Mouse (Mus musculus): ENCODE measurements around the gene Npdc1. TPM values are rescaled to one million over a fixed set of nuclear protein-coding genes. Genes with fewer than 3 reads are reported as not detected.

Gene Npdc1
- polyA plus RNA-seq, 1 experiment from 2014 or later = 40.9 TPM

DNA sequence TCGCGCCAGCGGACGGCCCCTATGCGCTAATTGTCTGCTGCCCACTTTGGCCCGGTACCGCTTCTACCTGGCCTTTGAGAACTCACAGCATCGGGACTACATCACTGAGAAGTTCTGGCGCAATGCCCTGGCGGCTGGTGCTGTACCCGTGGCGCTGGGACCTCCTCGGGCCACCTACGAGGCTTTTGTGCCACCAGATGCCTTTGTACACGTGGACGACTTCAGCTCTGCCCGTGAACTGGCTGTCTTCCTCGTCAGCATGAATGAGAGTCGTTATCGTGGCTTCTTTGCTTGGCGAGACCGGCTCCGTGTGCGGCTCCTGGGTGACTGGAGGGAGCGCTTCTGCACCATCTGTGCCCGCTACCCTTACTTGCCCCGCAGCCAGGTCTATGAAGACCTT lies 26.3 kb downstream of the Npdc1 start:
- H3K4me3 ChIP-seq (replicated peaks) = no peak overlapping the region
- H3K27me3 ChIP-seq (replicated peaks) = peaks cover 30% of the 10 kb centered on the region
- H3K36me3 ChIP-seq = no peaks in the 10 kb centered on the region
- no peak overlapping the region for H3K27ac ChIP-seq
- H3K4me1 ChIP-seq (replicated peaks) = 0 out of 2 replicates have a peak, but pooled peaks cover 5% of the 10 kb centered on the region
- WGBS = 59% methylated on average over 27 of the region's 27 CpGs
- no peak overlapping the region for H3K4me2 ChIP-seq (replicated peaks)
- ATAC-seq = no peak
- H3K9me3 ChIP-seq = no peaks in the 10 kb centered on the region
- H3K9ac ChIP-seq = no peak overlapping the region

DNA sequence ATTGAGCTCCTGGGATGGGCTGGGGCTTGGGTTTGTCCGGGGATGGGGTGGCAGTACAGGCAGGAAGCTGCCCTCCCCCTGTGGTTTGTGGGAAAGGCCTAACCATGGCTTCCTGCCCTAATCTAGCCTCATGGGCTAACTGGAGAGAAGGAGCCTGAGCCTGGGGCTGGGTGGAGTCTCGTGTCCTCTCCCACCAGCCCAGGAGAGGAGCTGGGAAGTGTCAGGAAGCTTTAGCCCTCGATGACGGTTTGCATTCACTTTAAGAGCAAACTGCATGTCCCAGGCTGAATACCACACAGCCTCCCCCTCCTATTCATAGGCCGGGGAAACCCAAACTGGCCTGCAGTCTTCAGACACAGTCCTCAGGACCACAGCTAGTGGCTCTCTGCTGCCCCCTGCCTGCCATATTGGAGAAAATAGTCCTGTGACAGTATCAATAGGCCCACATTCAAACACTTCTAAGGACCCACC lies 27.6 kb downstream of the Npdc1 start:
- Histone ChIP-seq H3K4me1 (replicated peaks) (0 out of 2 replicates have a peak, but pooled peaks cover 5% of the 10 kb centered on the region), H3K4me2 (replicated peaks) (no peak overlapping the region), H3K9me3 (no peaks in the 10 kb centered on the region), H3K4me3 (replicated peaks) (no peak overlapping the region), H3K36me3 (no peaks in the 10 kb centered on the region), H3K9ac (no peak overlapping the region), H3K27me3 (replicated peaks) (peaks cover 30% of the 10 kb centered on the region), H3K27ac (no peak overlapping the region)
- ATAC-seq = no peak
- WGBS = 34% methylated on average over 5 of the region's 5 CpGs

DNA sequence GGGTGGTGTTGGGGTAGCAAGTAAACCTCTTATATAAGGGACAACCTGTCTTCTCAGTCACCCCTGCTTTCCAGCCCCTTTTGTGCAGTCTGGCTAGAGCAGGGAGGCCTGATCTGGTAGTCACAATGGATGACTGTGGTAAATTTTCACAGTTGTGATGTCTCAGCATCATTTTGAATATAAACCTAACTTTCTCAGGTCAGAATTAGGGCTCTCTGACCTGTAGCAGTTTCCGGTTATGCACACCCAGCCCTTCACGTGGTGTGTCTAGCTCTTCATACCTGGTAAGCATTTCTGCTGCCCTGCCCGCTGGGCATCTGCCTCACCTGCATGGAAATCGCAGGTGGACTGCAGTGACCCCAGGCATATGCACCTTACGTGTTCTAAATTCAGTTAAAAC lies 28.1 kb downstream of the Npdc1 start:
- H3K9me3 ChIP-seq = no peaks in the 10 kb centered on the region
- peaks cover 30% of the 10 kb centered on the region for H3K27me3 ChIP-seq (replicated peaks)
- H3K4me1 ChIP-seq (replicated peaks) = 0 out of 2 replicates have a peak, but pooled peaks cover 5% of the 10 kb centered on the region
- H3K27ac ChIP-seq = no peak overlapping the region
- no peak for ATAC-seq
- WGBS = 89% methylated on average over 5 of the region's 5 CpGs
- H3K4me3 ChIP-seq (replicated peaks) = no peak overlapping the region
- no peak overlapping the region for H3K4me2 ChIP-seq (replicated peaks)
- H3K36me3 ChIP-seq = no peaks in the 10 kb centered on the region
- H3K9ac ChIP-seq = no peak overlapping the region

DNA sequence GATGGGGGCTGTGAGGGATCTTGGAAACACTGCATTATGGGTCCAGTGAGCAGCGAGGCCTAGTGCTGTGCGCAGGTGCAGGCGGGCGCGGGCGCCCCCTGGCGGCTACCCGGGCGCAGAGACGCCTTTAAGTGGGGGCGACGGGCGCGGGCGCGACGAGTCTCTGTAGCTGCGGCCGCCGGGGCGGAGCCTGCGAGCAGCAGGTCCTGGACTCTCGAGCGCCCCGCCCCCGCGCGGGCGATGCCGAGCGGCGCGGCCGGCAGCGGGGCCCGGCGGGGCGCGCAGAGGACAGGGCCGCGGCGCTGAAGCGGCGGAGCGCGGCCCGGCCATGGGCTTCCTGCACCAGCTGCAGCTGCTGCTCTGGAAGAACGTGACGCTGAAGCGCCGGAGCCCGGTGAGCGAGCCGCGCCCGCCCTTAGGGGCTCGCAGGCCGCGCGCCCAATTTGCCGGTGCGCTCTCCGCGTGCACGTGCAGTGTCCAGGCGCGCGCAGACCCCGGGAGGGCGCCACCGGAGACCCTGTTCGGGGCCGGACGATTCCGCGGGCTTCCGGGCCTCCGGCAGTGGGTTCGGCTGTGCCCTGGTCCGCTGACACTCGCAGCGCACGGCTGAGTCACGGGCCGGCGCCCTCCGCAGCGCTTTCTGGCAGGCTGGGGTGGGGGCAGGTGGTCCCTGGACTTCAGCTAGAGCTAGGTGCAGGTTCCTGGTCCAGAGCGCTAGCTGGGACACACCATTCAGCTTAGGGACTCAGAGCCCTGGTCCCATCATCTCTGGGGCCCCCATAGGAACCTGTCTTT lies 29.5 kb downstream of the Npdc1 start, which contains the start of gene Abca2:
Gene Abca2 (plus strand): TSS at position 262 of the 795 bp plus-strand sequence.
- Histone ChIP-seq H3K4me1 (replicated peaks) (0 out of 2 replicates have a peak, but pooled peaks cover 5% of the 10 kb centered on the region), H3K9ac (peak within 1 kb of the TSS; percentile 69), H3K27me3 (replicated peaks) (peaks cover 28% of the 10 kb centered on the region), H3K4me3 (replicated peaks) (peak within 1 kb of the TSS; percentile 71), H3K4me2 (replicated peaks) (peak within 1 kb of the TSS; percentile 97), H3K36me3 (no peaks in the 10 kb centered on the region), H3K27ac (no peak within 1 kb of the TSS), H3K9me3 (no peaks in the 10 kb centered on the region)
- ATAC-seq = peak; percentile 94
- under 1% methylated on average over 81 of the region's 89 CpGs for WGBS

DNA sequence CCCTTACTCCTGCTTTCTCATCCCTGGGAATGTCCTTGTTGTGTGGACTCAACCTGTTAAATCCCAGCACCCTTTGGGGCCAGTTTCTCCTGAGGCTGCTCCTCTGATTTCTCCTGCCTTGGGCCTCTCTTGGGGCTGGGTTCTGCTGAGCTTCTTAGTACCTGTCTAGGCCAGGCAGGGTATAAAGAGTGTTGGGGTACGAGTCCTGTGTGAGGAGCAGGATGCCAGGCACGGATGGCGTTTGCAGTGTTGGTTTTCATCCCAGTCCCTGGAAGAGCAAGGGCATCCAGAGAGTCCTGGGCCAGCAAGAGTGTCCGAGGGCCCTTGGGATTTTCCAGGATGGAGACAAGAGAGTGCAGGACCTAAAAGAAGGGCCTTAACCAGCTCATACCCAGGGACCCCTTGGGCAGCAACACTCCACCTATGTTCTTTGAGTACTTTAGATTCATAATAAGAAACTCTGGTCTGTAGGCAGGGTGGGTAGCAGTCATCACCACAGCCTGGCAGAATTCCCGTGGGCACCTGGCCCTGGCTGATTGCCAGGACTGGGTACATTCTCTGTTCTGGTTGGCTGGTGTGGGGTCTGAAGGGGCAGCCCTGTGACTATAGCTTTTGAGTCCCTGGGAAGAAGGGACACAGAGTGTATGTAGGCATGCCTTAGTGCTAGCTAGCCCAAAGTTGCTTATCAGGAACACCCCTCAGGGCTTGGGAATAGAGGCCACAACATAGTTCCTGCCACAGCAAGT lies 30.5 kb downstream of the Npdc1 start:
- H3K27me3 ChIP-seq (replicated peaks) = peaks cover 24% of the 10 kb centered on the region
- 0 out of 2 replicates have a peak, but pooled peaks cover 5% of the 10 kb centered on the region for H3K4me1 ChIP-seq (replicated peaks)
- no peak overlapping the region for H3K9ac ChIP-seq
- peak overlapping the region; percentile 97 for H3K4me2 ChIP-seq (replicated peaks)
- H3K9me3 ChIP-seq = no peaks in the 10 kb centered on the region
- ATAC-seq = no peak
- WGBS = 67% methylated on average over 5 of the region's 5 CpGs
- no peaks in the 10 kb centered on the region for H3K36me3 ChIP-seq
- H3K4me3 ChIP-seq (replicated peaks) = no peak overlapping the region
- no peak overlapping the region for H3K27ac ChIP-seq

GRCm38 (mm10) chr2:25430395-25431233 lies 31.5 kb downstream of the Npdc1 start:
- no peak overlapping the region for H3K4me3 ChIP-seq (replicated peaks)
- no peak overlapping the region for H3K4me2 ChIP-seq (replicated peaks)
- H3K4me1 ChIP-seq (replicated peaks) = 0 out of 2 replicates have a peak, but pooled peaks cover 5% of the 10 kb centered on the region
- no peak overlapping the region for H3K27ac ChIP-seq
- H3K9me3 ChIP-seq = no peaks in the 10 kb centered on the region
- no peaks in the 10 kb centered on the region for H3K36me3 ChIP-seq
- 72% methylated on average over 17 of the region's 17 CpGs for WGBS
- ATAC-seq = no peak
- H3K27me3 ChIP-seq (replicated peaks) = peaks cover 14% of the 10 kb centered on the region
- no peak overlapping the region for H3K9ac ChIP-seq

DNA sequence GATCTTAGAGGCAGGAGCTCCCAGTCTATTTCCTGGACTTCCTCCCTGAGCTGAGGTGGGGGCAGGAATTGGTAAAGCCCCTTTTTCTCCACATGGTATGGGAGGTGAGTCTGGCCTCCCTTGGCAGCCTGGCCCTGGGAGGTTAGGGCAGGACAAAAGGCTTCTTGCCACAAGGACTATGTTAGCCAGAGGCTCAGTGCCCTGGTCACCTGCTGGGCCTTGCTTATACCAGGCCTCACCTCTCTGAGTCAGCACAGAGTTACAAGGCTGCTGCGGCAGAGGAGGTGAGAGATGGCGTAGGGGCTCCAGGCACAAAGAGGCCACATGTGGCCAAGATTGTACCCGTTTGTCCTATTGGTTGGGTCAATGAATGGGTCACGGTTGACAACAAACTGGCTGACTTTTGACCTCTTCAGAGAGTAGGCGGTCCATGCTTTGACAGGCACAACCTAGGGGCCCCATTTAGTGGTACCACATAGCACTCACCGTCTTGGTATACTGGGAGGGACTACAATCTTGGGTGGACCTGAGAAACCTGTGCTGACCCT lies 32.2 kb downstream of the Npdc1 start:
- H3K4me3 ChIP-seq (replicated peaks) = no peak overlapping the region
- peaks cover 8% of the 10 kb centered on the region for H3K27me3 ChIP-seq (replicated peaks)
- no peak for ATAC-seq
- 74% methylated on average over 6 of the region's 6 CpGs for WGBS
- H3K4me2 ChIP-seq (replicated peaks) = no peak overlapping the region
- no peak overlapping the region for H3K9ac ChIP-seq
- 0 out of 2 replicates have a peak, but pooled peaks cover 5% of the 10 kb centered on the region for H3K4me1 ChIP-seq (replicated peaks)
- no peaks in the 10 kb centered on the region for H3K9me3 ChIP-seq
- no peaks in the 10 kb centered on the region for H3K36me3 ChIP-seq
- no peak overlapping the region for H3K27ac ChIP-seq

DNA sequence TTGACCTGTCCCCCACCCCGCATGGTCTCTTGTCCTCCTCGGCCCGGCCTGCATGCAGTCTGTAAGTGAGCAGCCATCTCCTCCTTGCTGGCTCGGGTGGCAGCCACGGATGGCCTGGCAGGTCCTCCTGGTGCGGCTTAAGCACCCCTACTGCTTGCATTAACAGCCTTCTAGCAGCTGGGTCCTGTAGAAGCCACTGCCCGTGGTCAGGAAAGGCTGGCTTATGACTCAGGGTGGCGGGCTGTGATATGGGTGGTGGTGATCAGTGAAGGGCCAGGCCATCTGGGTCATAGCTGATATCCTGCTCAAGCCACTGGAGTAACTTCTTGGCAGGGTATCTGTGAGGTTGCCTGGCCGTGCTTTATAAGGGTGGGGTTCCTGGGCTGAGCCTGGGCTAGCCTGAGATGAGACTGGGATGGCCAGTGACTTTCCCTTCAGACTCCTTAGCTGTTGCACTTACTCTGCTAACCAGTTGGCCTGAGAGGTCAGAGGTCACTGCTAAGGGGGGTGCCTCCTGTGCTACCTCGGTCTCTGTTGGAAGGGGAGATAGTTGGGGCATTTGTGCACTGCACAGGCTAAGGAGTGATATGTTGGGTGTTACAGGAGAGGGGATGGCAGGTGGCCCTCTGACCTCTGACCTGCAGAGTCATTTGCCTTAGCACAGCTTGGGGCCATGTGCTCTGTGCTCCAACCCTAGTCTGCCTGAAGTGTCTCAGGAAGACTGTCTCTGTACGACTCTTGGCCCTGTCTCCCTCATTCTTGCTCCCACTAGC lies 33.4 kb downstream of the Npdc1 start:
- H3K4me3 ChIP-seq (replicated peaks) = no peak overlapping the region
- no peaks in the 10 kb centered on the region for H3K9me3 ChIP-seq
- H3K27me3 ChIP-seq (replicated peaks) = peaks cover 5% of the 10 kb centered on the region; the same call in 1 of the 2 replicates
- no peak overlapping the region for H3K4me2 ChIP-seq (replicated peaks)
- H3K4me1 ChIP-seq (replicated peaks) = 0 out of 2 replicates have a peak, but pooled peaks cover 5% of the 10 kb centered on the region
- 82% methylated on average over 11 of the region's 11 CpGs for WGBS
- no peak overlapping the region for H3K9ac ChIP-seq
- H3K36me3 ChIP-seq = no peaks in the 10 kb centered on the region
- H3K27ac ChIP-seq = no peak overlapping the region
- no peak for ATAC-seq

DNA sequence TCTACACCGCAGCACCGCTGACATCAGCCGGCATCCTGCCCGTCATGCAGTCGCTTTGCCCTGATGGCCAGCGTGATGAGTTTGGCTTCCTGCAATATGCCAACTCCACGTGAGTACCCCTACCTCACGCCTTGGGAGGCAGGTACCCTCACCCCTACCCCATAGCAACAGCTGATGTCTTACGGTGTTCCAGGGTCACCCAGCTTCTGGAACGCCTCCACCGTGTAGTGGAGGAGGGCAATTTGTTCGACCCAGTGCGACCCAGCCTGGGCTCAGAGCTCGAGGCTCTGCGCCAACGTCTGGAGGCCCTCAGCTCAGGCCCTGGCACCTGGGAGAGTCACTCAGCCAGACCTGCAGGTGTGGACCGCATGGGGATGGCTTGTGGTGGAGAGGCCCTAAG lies 34.0 kb downstream of the Npdc1 start:
- WGBS = 89% methylated on average over 17 of the region's 17 CpGs
- Histone ChIP-seq H3K9me3 (no peaks in the 10 kb centered on the region), H3K4me2 (replicated peaks) (no peak overlapping the region), H3K27me3 (replicated peaks) (peaks cover 5% of the 10 kb centered on the region; the same call in 1 of the 2 replicates), H3K4me1 (replicated peaks) (0 out of 2 replicates have a peak, but pooled peaks cover 3% of the 10 kb centered on the region), H3K4me3 (replicated peaks) (no peak overlapping the region), H3K27ac (no peak overlapping the region), H3K9ac (no peak overlapping the region), H3K36me3 (no peaks in the 10 kb centered on the region)
- ATAC-seq = no peak

DNA sequence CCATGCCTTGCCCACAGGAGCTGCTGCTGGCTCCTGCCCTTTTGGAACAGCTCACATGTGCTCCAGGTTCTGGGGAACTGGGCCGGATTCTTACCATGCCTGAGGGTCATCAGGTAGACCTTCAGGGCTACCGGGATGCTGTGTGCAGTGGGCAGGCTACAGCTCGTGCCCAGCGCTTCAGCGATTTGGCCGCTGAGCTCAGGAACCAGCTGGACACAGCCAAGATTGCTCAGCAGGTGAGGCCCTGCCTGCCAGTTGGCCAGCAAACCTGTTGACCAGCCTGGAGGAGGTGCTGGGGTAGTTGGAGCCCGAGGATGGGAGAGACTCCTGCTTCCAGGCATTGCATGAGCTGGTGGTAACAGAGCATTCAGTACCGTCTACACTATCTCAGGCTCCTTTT lies 35.1 kb downstream of the Npdc1 start:
- H3K4me1 ChIP-seq (replicated peaks) = 0 out of 2 replicates have a peak, but pooled peaks cover 2% of the 10 kb centered on the region
- no peak for ATAC-seq
- H3K27ac ChIP-seq = no peak overlapping the region
- H3K9ac ChIP-seq = no peak overlapping the region
- H3K36me3 ChIP-seq = no peaks in the 10 kb centered on the region
- 87% methylated on average over 8 of the region's 8 CpGs for WGBS
- peaks cover 5% of the 10 kb centered on the region; the same call in 1 of the 2 replicates for H3K27me3 ChIP-seq (replicated peaks)
- no peak overlapping the region for H3K4me3 ChIP-seq (replicated peaks)
- H3K4me2 ChIP-seq (replicated peaks) = no peak overlapping the region
- no peaks in the 10 kb centered on the region for H3K9me3 ChIP-seq

DNA sequence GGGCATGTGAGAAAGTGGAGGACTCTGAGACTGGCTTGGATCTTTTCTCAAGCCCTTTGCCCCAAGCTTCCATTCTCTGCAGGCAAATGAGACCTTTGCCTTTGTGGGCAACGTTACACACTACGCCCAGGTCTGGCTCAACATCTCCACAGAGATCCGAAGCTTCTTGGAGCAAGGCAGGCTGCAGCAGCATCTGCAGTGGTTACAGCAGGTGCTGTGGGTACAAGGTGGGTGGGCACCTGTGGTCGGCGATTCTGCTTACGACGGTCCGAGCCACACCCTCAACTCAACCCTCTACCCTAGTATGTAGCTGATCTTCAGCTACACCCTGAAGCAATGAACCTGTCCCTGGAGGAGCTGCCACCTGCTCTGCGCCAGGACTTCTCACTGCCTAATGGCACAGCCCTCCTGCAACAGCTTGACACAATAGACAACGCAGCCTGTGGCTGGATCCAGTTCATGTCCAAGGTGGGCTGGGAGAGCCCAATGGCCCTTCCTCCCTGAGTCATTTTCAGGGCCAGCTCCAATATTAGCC lies 37.2 kb downstream of the Npdc1 start:
- Histone ChIP-seq H3K9ac (no peak overlapping the region), H3K4me1 (replicated peaks) (no peaks in the 10 kb centered on the region), H3K4me2 (replicated peaks) (no peak overlapping the region), H3K27me3 (replicated peaks) (no peaks in the 10 kb centered on the region), H3K36me3 (no peaks in the 10 kb centered on the region), H3K4me3 (replicated peaks) (no peak overlapping the region), H3K9me3 (no peaks in the 10 kb centered on the region), H3K27ac (no peak overlapping the region)
- no peak for ATAC-seq
- WGBS = 89% methylated on average over 10 of the region's 10 CpGs

All from intestine, embryonic 15.5 days (tissue).